Mouse (Mus musculus): ENCODE measurements at regions not wholly inside any gene's neighbourhood (a gene's known extent, or its start where the extent isn't known, plus 50 kb on each side); places are given as distances from the start of the nearest gene placed in this dataset.
A peak's percentile ranks its signal among the peaks of the same experiment; 100 is the strongest.

DNA sequence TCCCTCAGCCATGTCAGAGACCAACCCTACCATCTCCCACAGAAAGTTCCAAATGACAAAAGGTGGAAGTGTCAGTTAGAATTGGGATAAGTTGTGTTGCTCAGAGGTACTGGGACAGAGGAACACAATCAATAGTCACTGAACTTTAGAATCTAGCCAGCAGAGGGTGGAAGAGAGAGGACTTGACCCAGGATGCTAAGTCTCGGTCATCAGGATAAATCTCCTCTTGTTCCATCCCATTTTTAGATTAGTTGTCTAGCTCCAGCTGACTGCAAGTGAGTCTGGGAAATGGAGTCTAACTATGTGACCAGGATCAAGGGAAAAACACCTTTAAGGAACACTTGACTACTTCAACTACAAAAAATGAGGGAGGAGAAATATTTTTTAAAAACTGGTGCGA, 91.5 kb downstream of the Fam84b start:
- Histone ChIP-seq H3K4me2 (no peak overlapping the region), H3K36me3 (no peaks in the 10 kb centered on the region), H3K4me1 (replicated peaks) (no peaks in the 10 kb centered on the region), H3K9ac (no peak overlapping the region), H3K27ac (no peak overlapping the region), H3K9me3 (no peaks in the 10 kb centered on the region), H3K4me3 (no peak overlapping the region), H3K27me3 (no peaks in the 10 kb centered on the region)
- 77% methylated on average over 2 of the region's 2 CpGs for WGBS
- no peak for ATAC-seq (ENCODE audit: low FRiP score)

GRCm38 (mm10) chr15:60760015-60760437, 93.6 kb downstream of the Fam84b start:
- 38% methylated on average over 6 of the region's 6 CpGs for WGBS
- H3K4me3 ChIP-seq = no peak overlapping the region
- H3K27ac ChIP-seq = no peak overlapping the region
- H3K9ac ChIP-seq = no peak overlapping the region
- no peaks in the 10 kb centered on the region for H3K27me3 ChIP-seq
- no peaks in the 10 kb centered on the region for H3K4me1 ChIP-seq (replicated peaks)
- no peak overlapping the region for H3K4me2 ChIP-seq
- ATAC-seq (ENCODE audit: low FRiP score) = peak; percentile 57
- no peaks in the 10 kb centered on the region for H3K9me3 ChIP-seq
- H3K36me3 ChIP-seq = no peaks in the 10 kb centered on the region

- no peaks in the 10 kb centered on the region for H3K36me3 ChIP-seq
- WGBS = 89% methylated on average over 5 of the region's 5 CpGs
- no peak overlapping the region for H3K4me3 ChIP-seq
- H3K27ac ChIP-seq = no peak overlapping the region
- no peak overlapping the region for H3K4me2 ChIP-seq
- no peaks in the 10 kb centered on the region for H3K9me3 ChIP-seq
- H3K27me3 ChIP-seq = no peaks in the 10 kb centered on the region
- no peak for ATAC-seq (ENCODE audit: low FRiP score)
- no peak overlapping the region for H3K9ac ChIP-seq
- H3K4me1 ChIP-seq (replicated peaks) = no peaks in the 10 kb centered on the region
Observed at GRCm38 (mm10) chr15:60754246-60754645, 99.3 kb downstream of the Fam84b start.

- H3K4me3 ChIP-seq = no peak overlapping the region
- no peaks in the 10 kb centered on the region for H3K27me3 ChIP-seq
- no peak for ATAC-seq (ENCODE audit: low FRiP score)
- no peak overlapping the region for H3K4me2 ChIP-seq
- H3K4me1 ChIP-seq (replicated peaks) = no peaks in the 10 kb centered on the region
- no peaks in the 10 kb centered on the region for H3K9me3 ChIP-seq
- WGBS = 81% methylated on average over 2 of the region's 2 CpGs
- H3K27ac ChIP-seq = no peak overlapping the region
- H3K9ac ChIP-seq = no peak overlapping the region
- H3K36me3 ChIP-seq = no peaks in the 10 kb centered on the region
Observed at GRCm38 (mm10) chr15:60739598-60739997, 114.0 kb downstream of the Fam84b start.

DNA sequence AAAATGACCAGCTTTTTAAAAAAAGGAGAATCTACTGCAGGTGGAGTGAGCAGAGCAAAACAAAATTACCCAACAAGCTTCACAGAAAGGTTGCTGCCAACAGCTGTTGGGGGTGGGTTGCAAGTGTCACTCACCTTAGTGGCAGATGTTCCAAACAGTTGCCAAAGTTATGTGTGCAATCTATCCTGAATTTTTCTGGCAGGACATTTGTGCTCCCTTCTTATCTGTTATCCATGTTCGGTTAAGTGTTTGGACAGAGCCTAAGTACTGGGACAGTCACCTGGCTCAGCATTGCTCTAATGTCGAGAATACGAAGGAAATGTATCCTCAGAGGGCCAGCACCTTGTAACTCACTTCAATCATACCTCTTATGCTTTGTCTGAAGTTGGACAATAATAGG, 115.3 kb downstream of the Fam84b start:
- no peak overlapping the region for H3K4me2 ChIP-seq
- ATAC-seq (ENCODE audit: low FRiP score) = no peak
- H3K9me3 ChIP-seq = no peaks in the 10 kb centered on the region
- no peak overlapping the region for H3K27ac ChIP-seq
- WGBS = 98% methylated on average over 3 of the region's 3 CpGs
- no peak overlapping the region for H3K9ac ChIP-seq
- no peak overlapping the region for H3K4me3 ChIP-seq
- no peaks in the 10 kb centered on the region for H3K4me1 ChIP-seq (replicated peaks)
- no peaks in the 10 kb centered on the region for H3K27me3 ChIP-seq
- H3K36me3 ChIP-seq = no peaks in the 10 kb centered on the region

DNA sequence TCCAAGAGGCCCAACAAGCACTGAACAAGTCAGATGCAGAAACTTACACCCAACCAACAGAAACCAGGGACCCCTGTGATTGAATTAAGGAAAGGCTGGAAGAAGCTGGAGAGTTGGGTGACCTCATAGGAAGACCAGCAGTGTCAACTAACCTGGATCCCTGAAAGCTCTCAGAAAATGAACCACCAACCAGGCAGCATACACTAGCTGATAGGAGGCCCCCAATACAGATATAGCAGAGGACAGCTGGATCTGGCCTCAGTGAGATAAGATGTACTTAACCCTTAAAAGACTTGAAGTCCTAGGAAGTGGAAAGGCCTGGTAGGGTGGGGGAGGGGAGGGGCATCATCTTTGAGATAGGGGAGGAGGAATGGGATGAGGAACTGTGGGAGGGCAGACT, 121.2 kb downstream of the Fam84b start:
- no peaks in the 10 kb centered on the region for H3K27me3 ChIP-seq
- no peaks in the 10 kb centered on the region for H3K9me3 ChIP-seq
- H3K4me2 ChIP-seq = no peak overlapping the region
- no peaks in the 10 kb centered on the region for H3K36me3 ChIP-seq
- no peak overlapping the region for H3K4me3 ChIP-seq
- ATAC-seq (ENCODE audit: low FRiP score) = no peak
- H3K9ac ChIP-seq = no peak overlapping the region
- no peak overlapping the region for H3K27ac ChIP-seq
- no peaks in the 10 kb centered on the region for H3K4me1 ChIP-seq (replicated peaks)

- WGBS = 59% methylated on average over 9 of the region's 9 CpGs
- Histone ChIP-seq H3K4me2 (no peak overlapping the region), H3K9me3 (no peaks in the 10 kb centered on the region), H3K9ac (no peak overlapping the region), H3K4me1 (replicated peaks) (no peaks in the 10 kb centered on the region), H3K27ac (no peak overlapping the region), H3K36me3 (no peaks in the 10 kb centered on the region), H3K27me3 (no peaks in the 10 kb centered on the region), H3K4me3 (no peak overlapping the region)
- no peak for ATAC-seq (ENCODE audit: low FRiP score)
Observed at GRCm38 (mm10) chr15:60728754-60729153, 124.8 kb downstream of the Fam84b start.

DNA sequence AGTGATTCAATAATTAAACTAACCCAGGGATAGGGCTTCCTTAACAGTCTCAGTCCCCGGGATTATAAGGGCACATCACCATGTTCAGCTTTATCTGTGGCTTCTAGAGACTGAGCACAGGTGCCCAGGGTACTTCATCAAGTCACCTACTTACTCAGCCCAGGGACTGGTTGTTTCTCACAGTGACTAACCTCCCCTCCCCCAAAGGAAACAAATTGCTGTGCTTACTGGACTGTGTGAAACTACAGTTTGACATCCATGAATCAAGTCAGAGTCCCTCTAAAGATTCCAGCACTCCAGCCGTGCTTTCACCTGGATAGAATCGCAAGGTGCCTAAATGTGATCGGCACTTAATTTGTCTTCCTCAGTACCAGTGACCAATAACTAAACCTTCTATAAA, 125.2 kb downstream of the Fam84b start:
- Histone ChIP-seq H3K27me3 (no peaks in the 10 kb centered on the region), H3K4me2 (no peak overlapping the region), H3K9ac (no peak overlapping the region), H3K27ac (no peak overlapping the region), H3K4me3 (no peak overlapping the region), H3K9me3 (no peaks in the 10 kb centered on the region), H3K4me1 (replicated peaks) (no peaks in the 10 kb centered on the region), H3K36me3 (no peaks in the 10 kb centered on the region)
- ATAC-seq (ENCODE audit: low FRiP score) = no peak
- WGBS = 75% methylated on average over 4 of the region's 4 CpGs

DNA sequence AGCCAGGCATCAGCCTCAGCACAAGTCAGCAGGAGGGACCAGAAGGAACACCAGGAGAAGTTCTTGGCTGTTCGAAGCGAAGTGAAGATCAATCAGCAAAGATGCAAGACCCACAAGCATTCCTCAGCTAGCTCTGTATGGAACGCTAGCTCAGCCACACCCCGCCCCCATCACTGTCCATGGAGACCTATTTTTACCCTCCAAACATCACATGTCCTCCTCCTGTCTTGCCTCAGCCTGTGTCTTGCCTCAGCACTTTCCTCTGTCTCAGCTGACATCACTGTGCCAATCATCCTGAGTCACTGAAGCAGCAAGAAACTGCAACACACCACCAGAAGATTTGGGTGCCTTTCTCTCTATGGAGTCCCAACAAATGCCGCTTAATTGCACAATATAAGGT, 134.2 kb downstream of the Fam84b start:
- WGBS = 81% methylated on average over 5 of the region's 5 CpGs
- no peak overlapping the region for H3K4me2 ChIP-seq
- H3K27me3 ChIP-seq = no peaks in the 10 kb centered on the region
- no peaks in the 10 kb centered on the region for H3K36me3 ChIP-seq
- no peak overlapping the region for H3K4me3 ChIP-seq
- no peak for ATAC-seq (ENCODE audit: low FRiP score)
- H3K27ac ChIP-seq = no peak overlapping the region
- H3K9ac ChIP-seq = no peak overlapping the region
- no peaks in the 10 kb centered on the region for H3K4me1 ChIP-seq (replicated peaks)
- H3K9me3 ChIP-seq = no peaks in the 10 kb centered on the region

GRCm38 (mm10) chr15:60708678-60709077, 144.9 kb downstream of the Fam84b start:
- no peak for ATAC-seq (ENCODE audit: low FRiP score)
- Histone ChIP-seq H3K9ac (no peak overlapping the region), H3K4me3 (no peak overlapping the region), H3K9me3 (no peaks in the 10 kb centered on the region), H3K36me3 (no peaks in the 10 kb centered on the region), H3K27me3 (no peaks in the 10 kb centered on the region), H3K4me1 (replicated peaks) (no peaks in the 10 kb centered on the region), H3K27ac (no peak overlapping the region), H3K4me2 (no peak overlapping the region)

- 94% methylated on average over 4 of the region's 4 CpGs for WGBS
- H3K4me3 ChIP-seq = no peak overlapping the region
- H3K9me3 ChIP-seq = no peaks in the 10 kb centered on the region
- H3K36me3 ChIP-seq = no peaks in the 10 kb centered on the region
- H3K4me2 ChIP-seq = no peak overlapping the region
- no peaks in the 10 kb centered on the region; the same call in 1 of the 2 replicates for H3K27me3 ChIP-seq
- H3K9ac ChIP-seq = no peak overlapping the region
- no peak for ATAC-seq (ENCODE audit: low FRiP score)
- no peaks in the 10 kb centered on the region for H3K4me1 ChIP-seq (replicated peaks)
- no peak overlapping the region for H3K27ac ChIP-seq
Observed at GRCm38 (mm10) chr15:60706009-60706408, 147.6 kb downstream of the Fam84b start.

DNA sequence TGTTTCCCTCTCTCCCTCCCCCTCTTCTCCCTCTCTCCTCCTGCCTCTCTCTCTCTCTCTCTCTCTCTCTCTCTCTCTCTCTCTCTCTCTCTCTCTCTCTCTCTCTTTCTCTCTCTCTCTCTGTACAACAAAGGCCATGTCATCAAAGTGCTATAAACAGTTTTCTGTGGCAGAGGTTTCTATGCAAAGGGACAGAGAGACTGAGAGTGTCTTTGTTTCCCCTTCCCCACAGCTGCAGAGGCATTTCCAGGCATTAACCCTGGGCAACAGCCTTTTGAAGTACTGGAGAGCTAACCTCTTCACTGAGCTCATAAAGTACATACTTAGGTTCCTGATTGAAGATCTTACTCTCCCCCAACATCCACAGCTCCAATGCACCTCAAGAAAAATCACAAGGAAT, 152.3 kb downstream of the Fam84b start:
- no peak overlapping the region for H3K4me2 ChIP-seq
- no peak overlapping the region for H3K27ac ChIP-seq
- H3K36me3 ChIP-seq = no peaks in the 10 kb centered on the region
- H3K4me1 ChIP-seq (replicated peaks) = no peaks in the 10 kb centered on the region; the same call in 1 of the 2 replicates
- no peak overlapping the region for H3K4me3 ChIP-seq
- H3K27me3 ChIP-seq = no peaks in the 10 kb centered on the region; the same call in 1 of the 2 replicates
- H3K9me3 ChIP-seq = no peaks in the 10 kb centered on the region
- H3K9ac ChIP-seq = no peak overlapping the region
- ATAC-seq (ENCODE audit: low FRiP score) = no peak

- ATAC-seq (ENCODE audit: low FRiP score) = no peak
- H3K9me3 ChIP-seq = no peaks in the 10 kb centered on the region
- H3K36me3 ChIP-seq = no peaks in the 10 kb centered on the region
- H3K27ac ChIP-seq = no peak overlapping the region
- no peak overlapping the region for H3K4me3 ChIP-seq
- WGBS = 92% methylated on average over 3 of the region's 3 CpGs
- H3K27me3 ChIP-seq = no peaks in the 10 kb centered on the region
- no peak overlapping the region for H3K9ac ChIP-seq
- H3K4me1 ChIP-seq (replicated peaks) = no peaks in the 10 kb centered on the region; the same call in 1 of the 2 replicates
- no peak overlapping the region for H3K4me2 ChIP-seq
Observed at GRCm38 (mm10) chr15:60694746-60695145, 158.8 kb downstream of the Fam84b start.

Measured in hindbrain, embryonic 13.5 days (tissue).